Mouse (Mus musculus): ENCODE data around the gene Nat8.
"Not testable (repeated sequence)": the region's sequence is repeated elsewhere in the genome, so short reads cannot be mapped to it uniquely, and the experiment has no call there.

- TF ChIP-seq MAFK (IDR thresholded peaks at IDR 0.05; ENCODE audit: insufficient read depth, low read depth, low read length); HCFC1 (IDR thresholded peaks at IDR 0.05; ENCODE audit: borderline replicate concordance, insufficient read depth, low read length); CHD2 (IDR thresholded peaks at IDR 0.05; ENCODE audit: low read depth, low read length); ZNF384 (IDR thresholded peaks at IDR 0.05; ENCODE audit: low read depth, low read length); ZC3H11A (IDR thresholded peaks at IDR 0.05; ENCODE audit: borderline replicate concordance, low read depth, low read length): not testable (repeated sequence)
Observed at GRCm38 (mm10) chr6:85864900-85865639, 33.2 kb upstream of the Nat8 start.

Data from ES-E14 (cell line).